Mouse (Mus musculus) brain, embryonic 14.5 days (tissue): ENCODE data around the gene Ubash3b.

Source experiments
- CTCF ChIP-seq: fragments of 200-500 bp; IDR thresholded peaks from 2 replicates; pipeline ENCODE4 v1.5.1; 2012; ENCODE audit warnings: inconsistent platforms, mild to moderate bottlenecking, moderate library complexity, borderline replicate concordance; ENCODE audit not compliant: insufficient read depth, insufficient read length; ENCODE audit errors: extremely low read depth
- POLR2A ChIP-seq: fragments of 200-500 bp; IDR thresholded peaks from 2 replicates; pipeline ENCODE4 v1.6.1; 2012; ENCODE audit warnings: mild to moderate bottlenecking, inconsistent platforms, borderline replicate concordance; ENCODE audit not compliant: poor library complexity, insufficient read depth, insufficient read length, severe bottlenecking; ENCODE audit errors: extremely low read depth

DNA sequence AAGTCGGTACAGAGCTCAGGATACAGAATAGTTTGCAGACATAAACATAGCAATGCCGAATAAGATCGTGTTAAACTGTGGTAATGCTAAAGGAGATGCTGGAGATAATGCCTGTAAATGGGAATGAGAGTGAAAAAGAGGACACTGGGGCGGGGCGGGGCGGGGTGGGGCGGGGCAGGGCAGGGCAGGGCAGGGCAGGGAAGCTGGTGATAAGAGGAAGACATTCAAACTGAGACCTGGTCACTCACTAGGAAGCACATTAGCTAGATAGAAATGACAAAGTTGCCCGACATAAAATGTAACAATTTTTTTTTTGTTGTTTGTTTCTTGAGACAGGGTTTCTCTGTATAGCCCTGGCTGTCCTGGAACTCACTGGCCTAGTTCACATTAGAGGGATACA is 10.9 kb upstream of the Ubash3b start:
- TF ChIP-seq CTCF (no peak), POLR2A (no peak)
